Mouse (Mus musculus) T-helper 17 cell (primary cell): ENCODE data around the gene Prlr.

Experiments
- in situ Hi-C, 2 experiments: fragments of 300-600 bp; cut with MboI, MseI; formaldehyde crosslinking; loops; 1 replicate in 1 of 2; 2 replicates in 1 of 2; pipeline ENCODE4 v1.15.1; 2025; ENCODE audit warnings: high pct_unique_total_duplicates in 2 of 2

Gene Prlr

GRCm38 (mm10) chr15:10313522-10314455 is 136.8 kb downstream of the Prlr start:
- in situ Hi-C loops, result loop anchor here in 1 of 2 experiments (10.0 kb wide), 2 partner anchors 429 to 859 kb away; no protein-coding TSS in a partner anchor

GRCm38 (mm10) chr15:10325080-10325479 is 148.0 kb downstream of the Prlr start, which contains the start of gene Gm21973:
Gene Gm21973 (plus strand): TSS chr15:10325380.
- in situ Hi-C loops, result no loop called here

- in situ Hi-C loops, result no loop called here
Measured at GRCm38 (mm10) chr15:10330626-10331025, 153.6 kb downstream of the Prlr start.

- in situ Hi-C loops, result no loop called here
Measured at GRCm38 (mm10) chr15:10332566-10332965, 155.5 kb downstream of the Prlr start.

GRCm38 (mm10) chr15:10338606-10339005 is 161.6 kb downstream of the Prlr start:
- in situ Hi-C loops, result no loop called here

- in situ Hi-C loops, result loop anchor here in 1 of 2 experiments (5.0 kb wide), 1 partner anchor 70 kb away; no protein-coding TSS in a partner anchor
Measured at GRCm38 (mm10) chr15:10347044-10347443, 170.0 kb downstream of the Prlr start.

- in situ Hi-C loops, result no loop called here
Measured at GRCm38 (mm10) chr15:10358039-10358948, 181.3 kb downstream of the Prlr start, which contains the start of gene Agxt2. Gene Agxt2 (plus strand): TSS chr15:10358532.

- in situ Hi-C loops, result no loop called here
Measured at GRCm38 (mm10) chr15:10366331-10366730, 189.3 kb downstream of the Prlr start.

GRCm38 (mm10) chr15:10375404-10375803 is 198.4 kb downstream of the Prlr start:
- in situ Hi-C loops, result no loop called here

GRCm38 (mm10) chr15:10378338-10378959 is 201.4 kb downstream of the Prlr start:
- in situ Hi-C loops, result no loop called here

GRCm38 (mm10) chr15:10379757-10380458 is 202.9 kb downstream of the Prlr start:
- in situ Hi-C loops, result no loop called here

GRCm38 (mm10) chr15:10387263-10387662 is 210.2 kb downstream of the Prlr start:
- in situ Hi-C loops, result no loop called here
